Mouse (Mus musculus) neural tube, embryonic 14.5 days (tissue): ENCODE measurements around the gene Gapvd1. TPM values are rescaled to one million over a fixed set of nuclear protein-coding genes. Genes with fewer than 3 reads are reported as not detected.
A peak's percentile ranks its signal among the peaks of the same experiment; 100 is the strongest.
"Not testable (repeated sequence)": the region's sequence is repeated elsewhere in the genome, so short reads cannot be mapped to it uniquely, and the experiment has no call there.

Experiments used
- ATAC-seq: fragments of 200-750 bp; cut with Nextera tagmentation; 2 replicates; pipeline ENCODE4 v1.8.0; 2017; ENCODE audit warnings: low read depth, mild to moderate bottlenecking, moderate TSS enrichment, moderate library complexity
- H3K27ac ChIP-seq: fragments of 300-500 bp; sonication (generic); 2 replicates; pipeline ENCODE4 v1.5.1; 2014; ENCODE audit warnings: low read depth, mild to moderate bottlenecking, control low read depth, low read length, moderate library complexity, mixed read lengths
- H3K27me3 ChIP-seq: fragments of 300-500 bp; sonication (generic); 2 replicates; pipeline ENCODE4 v1.6.1; 2014; ENCODE audit warnings: low read length; ENCODE audit not compliant: control insufficient read depth, insufficient read depth
- H3K36me3 ChIP-seq: fragments of 300-500 bp; sonication (generic); 2 replicates; pipeline ENCODE4 v1.6.1; 2014; ENCODE audit warnings: low read length, mixed read lengths; ENCODE audit not compliant: control insufficient read depth, insufficient read depth
- H3K4me1 ChIP-seq: fragments of 300-500 bp; sonication (generic); 2 replicates; pipeline ENCODE4 v1.6.1; 2014; ENCODE audit warnings: low read length; ENCODE audit not compliant: control insufficient read depth, insufficient read depth
- H3K4me2 ChIP-seq: fragments of 300-500 bp; sonication (generic); 2 replicates; pipeline ENCODE4 v1.6.1; 2014; ENCODE audit warnings: mild to moderate bottlenecking, low read depth, low read length, control low read depth
- H3K4me3 ChIP-seq: fragments of 300-500 bp; sonication (generic); 2 replicates; pipeline ENCODE4 v1.5.1; 2014; ENCODE audit warnings: low read depth, low read length, control low read depth, mixed read lengths
- H3K9ac ChIP-seq: fragments of 300-500 bp; sonication (generic); replicated peaks from 2 replicates; pipeline ENCODE4 v1.6.1; 2014; ENCODE audit warnings: low read depth, mild to moderate bottlenecking, control low read depth, low read length, mixed read lengths
- H3K9me3 ChIP-seq: fragments of 300-500 bp; sonication (generic); 2 replicates; pipeline ENCODE4 v1.6.1; 2016; ENCODE audit warnings: low read length; ENCODE audit not compliant: control insufficient read depth
- WGBS: fragments of 180-500 bp; shearing (Covaris S2); extraction: QIAGEN DNeasy Blood & Tissue Kit; methylation state at CpG from one replicate; pipeline ENCODE4 v1.1.7; 2014; 5-methylcytosine and 5-hydroxymethylcytosine counted together
- polyA plus RNA-seq: library from polyadenylated mRNA; unstranded; fragments of >200 nt; fragmentation: Nextera tagmentation; extraction: Ambion mirVana; gene quantifications from 2 replicates; pipeline ENCODE4 v1.2.1, GENCODE M21; 2014

Gene Gapvd1
- polyA plus RNA-seq, 1 experiment from 2014 or later: 119 TPM

GRCm38 (mm10) chr2:34772252-34773235 is 17.5 kb upstream of the Gapvd1 start:
- peak overlapping the region; percentile 97 for H3K9ac ChIP-seq
- no peaks in the 10 kb centered on the region for H3K9me3 ChIP-seq
- peak overlapping the region; percentile 96 for H3K4me3 ChIP-seq
- 4% methylated on average over 50 of the region's 50 CpGs for WGBS
- peaks cover 45% of the 10 kb centered on the region for H3K4me1 ChIP-seq
- peak overlapping the region; percentile 93 for H3K27ac ChIP-seq
- peak; percentile 38 for ATAC-seq
- H3K27me3 ChIP-seq: no peaks in the 10 kb centered on the region
- peaks cover 32% of the 10 kb centered on the region for H3K36me3 ChIP-seq
- H3K4me2 ChIP-seq: peak overlapping the region; percentile 85

- peak; percentile 98 for ATAC-seq
- under 1% methylated on average over 60 of the region's 60 CpGs for WGBS
- H3K9ac ChIP-seq: peak within 1 kb of the TSS; percentile 97
Observed at GRCm38 (mm10) chr2:34771368-34772226, 16.6 kb upstream of the Gapvd1 start, which contains the start of gene Hspa5. TSS of gene Hspa5 (plus strand) at chr2:34771970.

GRCm38 (mm10) chr2:34770951-34771350 is 15.9 kb upstream of the Gapvd1 start:
- H3K4me2 ChIP-seq: peak overlapping the region; percentile 76
- peak overlapping the region; percentile 95 for H3K27ac ChIP-seq
- no peak for ATAC-seq
- H3K9me3 ChIP-seq: no peaks in the 10 kb centered on the region
- H3K4me3 ChIP-seq: peak overlapping the region; percentile 96
- 6% methylated on average over 6 of the region's 6 CpGs for WGBS
- peaks cover 34% of the 10 kb centered on the region for H3K4me1 ChIP-seq
- peaks cover 27% of the 10 kb centered on the region for H3K36me3 ChIP-seq
- H3K27me3 ChIP-seq: no peaks in the 10 kb centered on the region
- H3K9ac ChIP-seq: peak overlapping the region; percentile 97

More at GRCm38 (mm10) chr2:34771368-34772226, 16.6 kb upstream of the Gapvd1 start, which contains the start of gene Hspa5:
- Histone ChIP-seq H3K4me3 (peak within 1 kb of the TSS; percentile 96), H3K4me1 (peaks cover 36% of the 10 kb centered on the region), H3K27ac (peak within 1 kb of the TSS; percentile 95), H3K9me3 (no peaks in the 10 kb centered on the region), H3K4me2 (peak within 1 kb of the TSS; percentile 85), H3K27me3 (no peaks in the 10 kb centered on the region), H3K36me3 (peaks cover 32% of the 10 kb centered on the region)

- Histone ChIP-seq H3K4me2 (no peak overlapping the region), H3K9ac (no peak overlapping the region), H3K36me3 (peaks cover 18% of the 10 kb centered on the region), H3K4me1 (peaks cover 28% of the 10 kb centered on the region), H3K4me3 (no peak overlapping the region), H3K9me3 (no peaks in the 10 kb centered on the region), H3K27me3 (no peaks in the 10 kb centered on the region), H3K27ac (no peak overlapping the region)
- 94% methylated on average over 2 of the region's 2 CpGs for WGBS
- ATAC-seq: no peak
Observed at GRCm38 (mm10) chr2:34770049-34770448, 15.0 kb upstream of the Gapvd1 start.

- ATAC-seq: no peak
- whole genome bisulfite sequencing: 62% methylated on average over 12 of the region's 12 CpGs
- H3K27me3 ChIP-seq: no peaks in the 10 kb centered on the region
Observed at GRCm38 (mm10) chr2:34764801-34765200, 9.8 kb upstream of the Gapvd1 start.

GRCm38 (mm10) chr2:34762872-34763271 is 7.8 kb upstream of the Gapvd1 start:
- H3K9me3 ChIP-seq: no peaks in the 10 kb centered on the region
- no peaks in the 10 kb centered on the region for H3K4me1 ChIP-seq
- no peak overlapping the region for H3K27ac ChIP-seq
- no peak for ATAC-seq
- no peak overlapping the region for H3K4me2 ChIP-seq
- 72% methylated on average over 2 of the region's 2 CpGs for WGBS
- H3K9ac ChIP-seq: no peak overlapping the region
- H3K4me3 ChIP-seq: no peak overlapping the region
- H3K36me3 ChIP-seq: no peaks in the 10 kb centered on the region
- H3K27me3 ChIP-seq: no peaks in the 10 kb centered on the region

More at GRCm38 (mm10) chr2:34764801-34765200, 9.8 kb upstream of the Gapvd1 start:
- H3K4me3 ChIP-seq: no peak overlapping the region
- H3K27ac ChIP-seq: no peak overlapping the region
- no peaks in the 10 kb centered on the region for H3K9me3 ChIP-seq
- no peaks in the 10 kb centered on the region for H3K4me1 ChIP-seq
- H3K9ac ChIP-seq: no peak overlapping the region
- H3K36me3 ChIP-seq: no peaks in the 10 kb centered on the region
- no peak overlapping the region for H3K4me2 ChIP-seq

- H3K4me3 ChIP-seq: no peak overlapping the region
- H3K4me2 ChIP-seq: no peak overlapping the region
- no peaks in the 10 kb centered on the region for H3K36me3 ChIP-seq
- H3K27me3 ChIP-seq: no peaks in the 10 kb centered on the region
- H3K9ac ChIP-seq: no peak overlapping the region
- H3K9me3 ChIP-seq: no peaks in the 10 kb centered on the region
- H3K27ac ChIP-seq: no peak overlapping the region
- H3K4me1 ChIP-seq: no peaks in the 10 kb centered on the region
- 98% methylated on average over 2 of the region's 2 CpGs for WGBS
- no peak for ATAC-seq
Observed at GRCm38 (mm10) chr2:34762174-34762573, 7.1 kb upstream of the Gapvd1 start.

- H3K9me3 ChIP-seq, H3K27ac ChIP-seq, H3K9ac ChIP-seq, ATAC-seq, H3K36me3 ChIP-seq, H3K4me2 ChIP-seq, H3K4me1 ChIP-seq, H3K27me3 ChIP-seq, H3K4me3 ChIP-seq: not testable (repeated sequence)
- WGBS: 88% methylated on average over 5 of the region's 5 CpGs
Observed at GRCm38 (mm10) chr2:34761272-34761671, 6.2 kb upstream of the Gapvd1 start.
